Mouse (Mus musculus): Measurements from ENCODE around the gene Col26a1.

Gene Col26a1

DNA sequence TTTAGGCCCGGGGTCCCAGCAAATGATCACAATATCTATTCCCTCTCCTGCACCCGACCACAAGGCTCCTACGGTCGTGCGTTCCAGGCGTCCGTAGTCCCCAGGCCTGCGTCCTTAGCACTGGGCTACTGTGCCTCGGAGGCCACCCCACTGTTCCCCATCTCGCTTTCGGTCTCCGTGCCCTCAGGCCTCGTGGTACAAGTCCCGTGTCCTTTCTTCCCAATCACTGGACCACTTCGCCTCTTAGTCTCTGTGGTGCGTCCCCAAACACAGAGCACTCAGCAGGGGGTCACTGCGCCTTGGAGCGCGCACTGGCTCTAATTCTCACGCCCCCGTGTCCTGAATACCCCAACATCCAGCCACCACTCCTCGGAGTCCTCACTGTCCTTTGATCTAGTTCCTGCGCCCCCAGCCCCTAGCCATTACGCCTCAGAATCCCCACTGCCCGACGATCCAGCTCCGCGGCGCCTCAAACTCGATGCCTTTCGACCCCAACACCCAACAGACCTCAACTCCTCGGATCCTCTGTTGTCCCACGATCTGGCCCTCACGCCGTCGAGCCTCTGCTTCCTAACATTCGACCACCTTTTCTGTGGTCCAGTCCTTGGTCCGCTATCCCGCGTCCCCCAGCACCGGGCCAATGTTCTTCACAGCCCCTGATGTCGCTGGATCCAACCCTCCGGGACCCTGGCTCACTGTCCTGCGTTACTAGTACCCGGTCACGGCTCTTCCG is 788 bp downstream of the Col26a1 start:
- no peak for DNase-seq (ENCODE audit: extremely low read depth, insufficient read length, low spot score)

DNA sequence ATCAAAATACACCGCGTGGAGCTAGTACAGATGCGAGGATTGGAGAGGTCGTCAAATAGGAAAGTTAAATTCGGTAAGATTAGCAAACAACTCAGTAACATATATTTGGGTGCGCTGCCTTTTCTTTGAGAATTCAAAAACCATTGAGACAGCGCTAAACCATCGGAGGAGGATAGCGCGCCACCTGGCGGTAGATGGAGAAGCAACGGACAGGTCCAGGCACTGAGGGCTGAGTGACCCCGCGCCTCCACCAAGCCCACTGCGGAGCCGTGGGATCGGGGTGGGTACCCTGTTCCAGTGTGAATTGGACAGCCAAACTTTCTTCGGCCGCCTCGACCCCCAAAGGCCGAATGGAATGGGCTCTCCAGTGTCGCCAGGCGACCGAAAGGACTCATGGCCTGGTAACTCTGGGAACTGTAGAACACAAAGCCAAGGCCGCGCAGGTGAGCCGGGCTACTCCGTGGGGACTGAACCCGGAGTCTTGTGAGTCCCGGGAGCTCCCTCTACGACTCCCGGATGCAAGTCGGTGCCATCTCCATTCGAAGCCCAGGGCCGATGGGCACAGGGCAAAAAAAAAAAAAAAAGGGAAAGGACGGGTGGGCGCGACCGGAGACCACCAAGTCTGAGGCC is 1.5 kb downstream of the Col26a1 start:
- DNase-seq (ENCODE audit: extremely low read depth, insufficient read length, low spot score): peak; percentile 35

- DNase-seq (ENCODE audit: extremely low read depth, insufficient read length, low spot score): no peak
Measured at GRCm38 (mm10) chr5:136880101-136880500, 2.9 kb downstream of the Col26a1 start.

DNA sequence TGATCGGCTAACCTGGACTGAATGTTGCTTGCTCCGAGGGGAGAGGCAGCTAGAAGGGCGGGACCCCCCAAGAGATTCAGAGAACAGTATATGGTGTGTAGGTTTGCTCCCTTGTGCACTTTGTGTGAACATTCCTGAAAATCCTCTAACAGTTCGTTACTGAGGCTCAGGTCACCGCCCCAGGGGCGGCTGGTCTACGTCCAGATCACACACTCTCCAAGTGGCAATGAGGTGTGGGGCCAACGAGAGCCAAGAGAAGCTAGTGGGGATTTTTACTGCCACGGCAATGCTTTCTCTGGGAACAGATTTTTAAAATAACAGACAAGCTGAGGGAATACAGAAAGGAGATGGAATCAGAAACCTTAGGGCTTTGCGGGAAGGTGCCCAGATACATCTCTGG is 8.7 kb downstream of the Col26a1 start:
- no peak for DNase-seq (ENCODE audit: extremely low read depth, insufficient read length, low spot score)

DNA sequence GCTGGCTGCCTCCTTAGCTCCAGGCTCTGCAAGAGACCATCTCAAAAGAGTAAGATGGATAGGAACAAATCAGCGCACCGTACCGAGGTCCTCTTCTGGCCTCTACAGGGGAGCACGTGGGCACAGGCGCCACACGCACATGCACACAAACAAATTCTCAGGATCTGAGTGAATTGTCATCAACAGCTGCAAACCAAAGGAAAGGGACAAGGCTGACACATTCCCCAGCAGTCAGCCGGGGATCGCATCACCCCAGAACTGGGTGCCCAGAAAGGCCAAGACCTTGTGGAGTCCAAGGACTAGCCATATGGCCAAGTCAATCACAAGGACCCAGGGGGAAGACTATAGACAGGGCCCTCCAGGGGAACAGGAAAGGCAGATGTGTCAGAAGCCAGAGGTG is 10.6 kb downstream of the Col26a1 start:
- DNase-seq (ENCODE audit: extremely low read depth, insufficient read length, low spot score): no peak

DNA sequence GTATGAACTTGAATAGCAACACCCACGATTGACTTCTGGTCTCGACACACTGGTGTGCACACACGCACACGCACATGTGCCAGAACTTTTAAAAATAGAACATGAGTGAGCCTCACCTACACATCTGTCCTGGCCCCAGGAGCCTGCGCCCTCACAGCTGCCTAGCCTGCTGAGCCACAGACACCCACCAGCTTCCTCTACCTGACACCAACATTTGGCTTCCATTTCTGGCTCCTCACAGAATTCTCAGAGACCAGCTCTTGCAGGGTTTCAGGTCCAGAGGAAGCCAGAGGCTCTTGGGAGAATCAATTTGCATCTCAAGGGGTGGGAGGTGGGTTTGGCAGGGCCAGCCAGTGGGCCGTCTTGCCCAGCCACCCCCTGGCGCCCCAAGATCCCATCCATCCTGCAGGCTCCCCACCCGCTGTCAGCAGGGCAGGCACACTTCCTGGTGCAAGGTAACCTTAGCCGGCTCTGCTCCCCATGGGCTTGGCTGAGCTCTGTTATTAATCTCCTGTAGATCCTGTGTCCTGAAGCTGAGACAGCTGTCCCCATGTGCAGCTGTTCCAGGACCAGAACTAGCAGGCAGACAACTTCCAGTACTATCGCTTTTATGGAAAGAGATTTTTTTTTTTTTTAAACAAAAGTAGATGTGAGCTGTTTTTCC is 13.4 kb downstream of the Col26a1 start:
- no peak for DNase-seq (ENCODE audit: extremely low read depth, insufficient read length, low spot score)

DNA sequence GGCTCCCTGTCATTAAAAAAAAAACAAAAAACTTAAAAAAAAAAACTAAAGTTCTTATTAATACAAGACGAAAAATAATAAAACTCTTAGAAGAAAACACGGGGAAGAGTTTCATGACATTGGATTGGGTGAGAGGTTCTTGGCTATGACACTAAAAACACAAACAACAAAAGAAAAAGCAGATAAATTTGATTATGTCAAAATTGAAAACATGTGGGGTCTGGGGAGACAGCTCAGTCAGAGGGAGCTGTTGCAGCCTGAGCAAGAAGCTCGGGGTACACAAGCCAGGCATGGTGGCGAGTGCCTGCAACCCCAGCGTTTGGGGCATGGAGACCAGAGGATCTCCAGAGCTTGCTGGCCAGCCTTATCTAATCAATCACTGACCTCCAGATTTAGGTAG is 15.3 kb downstream of the Col26a1 start:
- DNase-seq (ENCODE audit: extremely low read depth, insufficient read length, low spot score): no peak

DNA sequence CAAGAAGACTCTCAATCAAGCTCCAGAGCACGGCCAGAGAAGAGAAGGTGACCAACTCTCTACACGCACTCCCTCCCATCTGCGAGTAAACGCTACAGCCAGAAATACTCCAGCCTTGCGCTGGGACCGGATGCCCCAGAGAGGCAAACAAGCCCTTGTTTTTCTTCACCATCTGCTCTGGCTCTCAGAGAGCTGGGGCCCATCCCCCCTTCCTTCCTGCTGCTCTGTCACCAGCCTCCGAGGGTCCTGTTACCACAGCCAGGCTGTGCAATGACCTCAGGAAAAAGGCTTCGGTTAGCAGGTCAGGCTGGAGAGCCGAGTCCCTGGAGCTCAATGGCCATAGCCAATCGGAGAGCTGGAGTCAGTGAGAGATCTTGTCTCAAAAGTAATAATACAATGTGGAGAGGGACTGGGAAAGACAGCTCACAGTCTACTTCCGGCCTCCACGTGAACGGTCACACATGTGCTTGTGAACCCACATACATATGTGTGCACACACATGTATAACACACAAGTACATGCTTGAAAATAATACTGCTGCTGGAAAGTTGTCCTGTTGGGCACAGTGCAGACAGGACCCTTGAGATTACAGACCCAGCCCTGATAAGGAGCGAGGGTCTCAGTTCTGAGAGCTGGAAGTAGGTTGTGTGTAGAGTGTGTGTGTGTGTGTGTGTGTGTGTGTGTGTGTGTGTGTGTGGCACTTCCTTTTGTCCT is 18.9 kb downstream of the Col26a1 start:
- DNase-seq (ENCODE audit: extremely low read depth, insufficient read length, low spot score): no peak

DNA sequence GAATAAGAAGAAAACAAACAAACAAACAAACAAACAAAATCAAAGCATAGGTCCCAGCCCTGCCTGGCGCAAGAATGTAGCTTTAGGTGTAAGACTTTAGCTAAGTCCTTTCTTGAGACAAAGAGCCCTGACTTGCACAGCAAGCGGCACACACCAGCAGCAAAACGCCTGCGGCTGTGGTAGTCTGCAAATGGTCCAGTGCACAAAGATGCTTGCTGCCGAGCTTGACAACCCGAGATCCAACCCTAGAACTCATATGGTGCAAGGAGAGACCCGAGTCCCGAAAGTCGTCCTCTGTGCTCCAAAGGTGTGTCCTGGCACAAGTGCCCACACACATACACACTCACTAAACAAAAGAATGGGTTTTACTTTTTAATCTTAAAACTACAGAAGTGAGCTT is 19.7 kb downstream of the Col26a1 start:
- no peak for DNase-seq (ENCODE audit: extremely low read depth, insufficient read length, low spot score)

- DNase-seq (ENCODE audit: extremely low read depth, insufficient read length, low spot score): no peak
Measured at GRCm38 (mm10) chr5:136862806-136863205, 20.2 kb downstream of the Col26a1 start.

DNA sequence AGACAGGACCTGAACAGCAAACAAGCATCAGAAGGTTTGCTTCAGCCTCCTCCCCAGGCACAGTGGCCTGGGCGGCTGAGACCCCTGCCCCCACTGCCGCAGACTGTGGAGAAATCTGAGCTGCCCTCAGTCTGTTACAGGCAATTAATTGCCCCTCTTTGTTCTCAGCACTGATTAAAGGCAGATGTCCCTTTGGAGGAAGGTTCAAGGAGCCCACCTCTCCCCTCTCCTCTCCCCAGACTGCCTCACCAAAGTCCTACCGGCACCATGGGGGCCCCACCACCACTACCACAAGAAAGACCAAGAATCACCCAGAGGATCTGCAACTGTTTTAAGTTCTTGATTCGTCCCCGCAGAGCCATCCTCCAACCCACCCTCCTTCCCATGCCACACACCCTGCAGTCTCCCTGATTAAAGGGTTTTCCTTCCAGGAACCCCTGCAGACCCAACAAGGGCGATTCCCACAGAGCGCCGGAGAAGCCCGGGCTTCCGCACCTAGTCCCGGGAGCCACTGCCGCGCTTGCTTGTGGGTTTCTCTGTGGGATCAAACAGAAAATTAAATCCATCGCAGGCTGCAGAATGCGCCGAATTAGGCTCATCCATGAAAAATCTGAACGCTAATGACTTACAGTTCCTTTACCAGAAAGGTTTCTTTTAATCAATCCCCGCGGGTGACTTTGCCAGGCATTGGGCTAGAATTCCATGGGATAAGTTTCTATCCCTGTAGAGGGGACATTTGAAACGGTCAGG is 21.6 kb downstream of the Col26a1 start:
- no peak for DNase-seq (ENCODE audit: extremely low read depth, insufficient read length, low spot score)

- no peak for DNase-seq (ENCODE audit: extremely low read depth, insufficient read length, low spot score)
Measured at GRCm38 (mm10) chr5:136850716-136851115, 32.3 kb downstream of the Col26a1 start.

DNA sequence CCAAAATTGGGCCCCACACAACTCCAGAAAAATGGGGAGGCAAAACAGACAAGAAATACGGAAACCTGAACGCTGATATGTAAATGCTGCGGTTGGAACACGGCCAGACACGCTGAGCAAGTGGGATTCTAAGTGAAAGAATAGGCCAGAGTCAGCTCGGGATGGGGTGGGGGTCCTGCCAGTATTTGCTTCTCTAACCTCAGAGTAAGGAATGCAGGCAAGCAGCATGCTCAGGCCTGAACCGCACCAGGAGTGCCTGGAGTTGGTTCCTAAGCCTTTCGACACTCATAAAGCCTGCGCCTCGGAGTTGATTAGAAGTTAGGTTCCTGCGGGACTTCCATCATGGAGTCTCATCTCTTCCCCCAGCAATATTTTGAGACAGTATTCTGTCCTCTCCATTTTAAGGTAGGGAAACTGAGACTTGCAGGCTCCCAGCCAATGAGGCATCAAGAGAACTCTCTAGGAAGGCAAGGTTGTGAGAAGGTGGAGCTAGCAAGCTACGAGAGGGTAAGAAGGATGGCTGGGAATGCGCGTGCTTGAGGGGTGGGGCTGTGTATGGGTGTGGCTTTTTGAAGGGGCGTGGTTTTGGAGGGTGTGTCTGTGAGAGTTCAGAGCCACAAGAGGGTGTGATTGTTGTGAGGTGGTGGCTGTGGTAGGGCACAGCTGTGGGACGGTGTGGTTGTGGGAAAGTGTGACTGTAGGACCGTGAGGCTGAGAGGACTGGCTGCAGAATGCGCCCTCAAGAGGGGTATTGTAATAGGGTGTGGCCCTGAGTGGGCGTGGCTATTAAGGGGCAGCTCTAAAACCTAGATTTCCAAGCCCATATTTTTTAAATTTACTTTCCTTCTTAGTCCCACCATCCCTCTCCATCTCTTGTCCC is 36.4 kb downstream of the Col26a1 start:
- DNase-seq (ENCODE audit: extremely low read depth, insufficient read length, low spot score): no peak

DNA sequence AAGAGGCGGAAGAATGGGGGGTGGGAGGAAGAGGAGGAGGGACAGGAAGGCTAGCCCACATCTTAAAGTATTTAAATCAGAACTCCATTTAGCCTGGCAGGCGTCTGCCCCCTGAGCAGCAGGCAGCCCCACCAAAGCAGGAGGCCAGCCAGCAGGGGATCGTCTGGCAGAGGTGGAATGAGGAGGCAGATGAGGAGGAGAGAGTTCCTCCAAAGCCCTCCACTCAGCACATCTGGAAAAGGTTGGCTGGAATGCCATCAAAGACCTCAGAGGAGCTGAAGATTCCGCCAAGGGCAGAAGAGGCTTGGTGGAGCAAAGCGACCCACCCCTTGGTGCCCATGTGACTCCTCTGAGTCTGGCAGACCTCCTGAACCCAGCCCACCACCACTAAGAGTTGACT is 39.1 kb downstream of the Col26a1 start:
- DNase-seq (ENCODE audit: extremely low read depth, insufficient read length, low spot score): no peak

DNA sequence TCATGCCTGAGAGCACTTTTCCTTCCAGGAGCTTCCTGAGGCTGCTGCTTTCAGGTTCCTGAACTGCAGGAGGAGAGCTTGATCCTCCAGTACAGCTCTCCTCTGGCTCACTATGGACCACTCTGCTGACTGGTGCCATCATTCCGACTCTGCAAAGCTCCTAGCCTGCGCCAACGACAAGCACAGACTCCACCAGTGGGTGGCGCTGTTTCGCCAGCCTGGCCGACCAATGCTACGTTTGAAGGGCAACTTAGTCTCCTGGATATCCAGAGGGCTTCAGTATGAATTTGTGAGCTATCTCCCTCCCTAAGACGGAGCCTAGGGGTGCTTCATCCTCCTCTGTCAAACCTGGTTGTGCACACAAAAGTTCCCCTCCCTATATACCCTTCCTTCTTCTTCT is 43.0 kb downstream of the Col26a1 start:
- no peak for DNase-seq (ENCODE audit: extremely low read depth, insufficient read length, low spot score)

DNA sequence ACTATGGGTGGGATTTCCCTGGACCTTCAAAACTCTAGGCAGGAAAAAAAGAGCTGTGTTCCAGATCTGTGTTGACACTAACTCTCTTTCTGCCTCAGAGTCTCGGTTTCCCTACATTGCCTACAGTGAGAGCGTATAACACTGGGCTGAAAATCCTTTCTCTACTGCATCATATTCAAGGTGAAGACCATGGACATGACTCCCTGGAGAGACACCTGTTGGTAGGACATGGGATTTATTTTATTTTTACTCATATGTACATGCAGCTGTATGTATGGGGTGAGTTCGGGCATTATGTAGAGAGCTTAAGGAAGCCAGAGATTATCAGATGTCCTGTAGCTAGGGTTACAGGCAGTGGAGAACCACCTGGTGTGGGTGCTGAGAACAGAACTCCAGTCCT is 50.0 kb downstream of the Col26a1 start:
- DNase-seq (ENCODE audit: extremely low read depth, insufficient read length, low spot score): no peak

DNA sequence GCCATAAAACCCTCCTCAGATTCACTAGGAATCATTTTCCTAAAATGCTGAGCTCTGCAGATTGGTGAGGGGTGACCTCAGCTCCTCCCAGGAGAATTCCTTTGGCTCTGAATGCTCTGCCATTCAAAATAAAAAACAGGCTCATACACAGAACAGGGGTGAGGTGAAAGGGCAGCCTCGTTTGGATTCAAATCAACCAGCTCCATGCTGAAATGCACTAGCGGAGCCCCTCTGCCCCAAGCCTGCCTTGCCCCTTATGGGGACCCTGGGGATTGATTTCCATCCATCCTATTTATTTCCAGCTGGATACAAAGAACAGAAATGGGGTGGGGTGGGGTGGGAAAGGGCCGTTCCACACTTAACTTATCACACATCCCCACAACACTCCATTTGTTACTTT is 52.9 kb downstream of the Col26a1 start:
- DNase-seq (ENCODE audit: extremely low read depth, insufficient read length, low spot score): no peak

DNA sequence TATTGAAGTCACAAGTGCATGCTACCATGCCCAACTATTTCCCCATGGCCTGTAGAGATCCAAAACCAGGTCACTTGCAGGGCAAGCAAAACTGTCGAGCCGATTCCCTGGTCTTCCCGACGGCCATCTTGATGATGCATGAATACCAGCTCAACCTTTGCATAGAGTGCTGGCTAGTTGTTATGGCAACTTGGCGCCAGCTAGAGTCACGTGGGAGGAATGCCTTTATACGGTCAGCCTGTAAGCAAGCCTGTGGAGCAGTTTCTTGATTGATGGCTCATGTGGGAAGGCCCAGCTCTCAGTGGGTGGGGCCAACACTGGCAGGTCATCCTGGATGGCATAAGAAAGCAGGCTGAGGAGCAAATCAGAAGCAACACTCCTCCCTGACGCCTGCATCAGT is 61.0 kb downstream of the Col26a1 start:
- peak; percentile 34 for DNase-seq (ENCODE audit: extremely low read depth, insufficient read length, low spot score)

DNA sequence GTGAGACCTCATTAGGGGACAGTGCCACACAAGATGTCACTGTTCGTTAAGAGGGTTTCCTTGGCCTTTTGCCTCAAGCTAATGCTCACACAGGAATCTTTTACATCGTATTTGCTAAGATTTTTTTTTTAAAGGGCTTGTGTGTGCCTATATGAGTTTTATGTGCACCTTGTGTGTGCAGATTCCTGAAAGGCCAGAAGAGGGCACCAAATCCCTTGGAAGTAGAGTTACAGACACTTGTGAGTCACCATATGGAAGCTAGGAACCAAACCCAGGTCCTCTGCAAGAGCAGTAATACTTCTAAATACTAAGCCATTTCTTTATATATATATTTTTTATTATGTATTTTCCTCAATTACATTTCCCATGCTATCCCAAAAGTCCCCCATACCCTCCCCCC is 62.1 kb downstream of the Col26a1 start:
- DNase-seq (ENCODE audit: extremely low read depth, insufficient read length, low spot score): no peak

DNA sequence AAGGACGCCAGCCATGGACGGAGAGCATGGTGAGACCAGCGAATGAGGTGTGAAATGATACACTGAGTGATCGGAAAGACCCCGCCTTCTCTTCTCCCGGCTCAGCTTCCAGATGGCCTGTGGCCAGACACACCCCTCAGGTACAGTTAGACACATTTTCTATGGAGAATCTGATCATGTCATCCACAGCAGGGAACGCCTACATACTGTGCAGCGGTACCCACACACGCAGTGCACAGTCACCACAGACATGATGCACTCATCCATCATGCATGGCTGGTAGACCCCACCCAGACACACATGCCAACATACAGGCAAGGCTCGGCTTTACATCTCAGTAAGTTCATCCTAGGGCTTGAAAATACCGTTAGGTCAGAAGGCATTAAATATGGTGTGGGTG is 63.3 kb downstream of the Col26a1 start:
- DNase-seq (ENCODE audit: extremely low read depth, insufficient read length, low spot score): no peak

All from 3134 (cell line).